Mouse (Mus musculus) testis, adult 2 months (tissue): ENCODE results near the gene Atxn2. TPM values are rescaled to one million over a fixed set of nuclear protein-coding genes. Genes with fewer than 3 reads are reported as not detected.
A peak's percentile ranks its signal among the peaks of the same experiment; 100 is the strongest.

Experiments used
- H3K27ac ChIP-seq: fragments of 200-500 bp; 2 replicates; pipeline ENCODE4 v1.5.1; 2012; ENCODE audit warnings: low read depth, low read length; ENCODE audit not compliant: control insufficient read depth, insufficient read depth
- H3K27me3 ChIP-seq: fragments of 200-500 bp; 2 replicates; pipeline ENCODE4 v1.6.1; 2012; ENCODE audit warnings: mild to moderate bottlenecking, low read length, moderate library complexity; ENCODE audit not compliant: control insufficient read depth, insufficient read depth
- H3K36me3 ChIP-seq: fragments of 200-500 bp; 2 replicates; pipeline ENCODE4 v1.6.1; 2012; ENCODE audit warnings: mild to moderate bottlenecking, low read length; ENCODE audit not compliant: control insufficient read depth, insufficient read depth
- H3K4me1 ChIP-seq: fragments of 200-500 bp; 2 replicates; pipeline ENCODE4 v1.6.1; 2012; ENCODE audit warnings: low read length; ENCODE audit not compliant: control insufficient read depth, insufficient read depth
- H3K4me3 ChIP-seq: fragments of 200-500 bp; 2 replicates; pipeline ENCODE4 v1.5.1; 2012; ENCODE audit warnings: low read depth, mild to moderate bottlenecking, low read length, moderate library complexity, mixed read lengths; ENCODE audit not compliant: control insufficient read depth
- CTCF ChIP-seq: fragments of 200-500 bp; IDR thresholded peaks from 2 replicates; pipeline ENCODE4 v1.5.1; 2012; ENCODE audit warnings: low read depth, mild to moderate bottlenecking, inconsistent platforms, low read length, moderate library complexity; ENCODE audit not compliant: control insufficient read depth, insufficient read depth, insufficient replicate concordance
- POLR2A ChIP-seq: fragments of 200-500 bp; IDR thresholded peaks from 2 replicates; pipeline ENCODE4 v1.6.1; 2012; ENCODE audit warnings: low read depth, mild to moderate bottlenecking, inconsistent platforms, low read length, moderate library complexity; ENCODE audit not compliant: control insufficient read depth
- polyA plus RNA-seq: library from polyadenylated mRNA; depleted of rRNA; stranded (reverse); fragments of >200 nt; gene quantifications from 2 replicates; pipeline ENCODE4 v1.2.3, GENCODE M21; 2012

Gene Atxn2
- polyA plus RNA-seq, 1 experiment = 166 TPM

- TF ChIP-seq CTCF (no peak), POLR2A (no peak)
- Histone ChIP-seq H3K4me3 (peak overlapping the region; percentile 48), H3K4me1 (peaks cover 44% of the 10 kb centered on the region), H3K27me3 (no peaks in the 10 kb centered on the region), H3K27ac (no peak overlapping the region; the same call in 1 of the 2 replicates), H3K36me3 (no peaks in the 10 kb centered on the region)
Observed at GRCm38 (mm10) chr5:121833159-121833558, 122.0 kb downstream of the Atxn2 start.

GRCm38 (mm10) chr5:121833572-121834240 is 122.6 kb downstream of the Atxn2 start:
- H3K36me3 ChIP-seq = no peaks in the 10 kb centered on the region
- peak overlapping the region; percentile 99 for H3K4me3 ChIP-seq
- no peak for TF ChIP-seq CTCF
- TF ChIP-seq POLR2A = no peak
- peaks cover 47% of the 10 kb centered on the region for H3K4me1 ChIP-seq
- H3K27me3 ChIP-seq = no peaks in the 10 kb centered on the region
- no peak overlapping the region; the same call in 1 of the 2 replicates for H3K27ac ChIP-seq

- H3K4me3 ChIP-seq = peak overlapping the region; percentile 99
- H3K27me3 ChIP-seq = no peaks in the 10 kb centered on the region
- H3K27ac ChIP-seq = no peak overlapping the region; the same call in 1 of the 2 replicates
- no peaks in the 10 kb centered on the region for H3K36me3 ChIP-seq
- peaks cover 46% of the 10 kb centered on the region for H3K4me1 ChIP-seq
- 0 out of 2 replicates have a peak, but pooled peaks have one; percentile 31 for TF ChIP-seq POLR2A
- no peak for TF ChIP-seq CTCF
Observed at GRCm38 (mm10) chr5:121834241-121834606, 123.1 kb downstream of the Atxn2 start.

- Histone ChIP-seq H3K4me3 (peak overlapping the region; percentile 99), H3K27me3 (no peaks in the 10 kb centered on the region), H3K27ac (peak overlapping the region; percentile 59; the same call in 1 of the 2 replicates), H3K4me1 (peaks cover 46% of the 10 kb centered on the region), H3K36me3 (no peaks in the 10 kb centered on the region)
- TF ChIP-seq POLR2A (0 out of 2 replicates have a peak, but pooled peaks have one; percentile 13), CTCF (no peak)
Observed at GRCm38 (mm10) chr5:121834991-121835747, 124.0 kb downstream of the Atxn2 start.

GRCm38 (mm10) chr5:121835949-121836691 is 125.0 kb downstream of the Atxn2 start:
- Histone ChIP-seq H3K27me3 (no peaks in the 10 kb centered on the region), H3K4me1 (peaks cover 46% of the 10 kb centered on the region)

GRCm38 (mm10) chr5:121836692-121837415 is 125.7 kb downstream of the Atxn2 start:
- peaks cover 44% of the 10 kb centered on the region for H3K4me1 ChIP-seq
- H3K27ac ChIP-seq = peak overlapping the region; percentile 97
- peak overlapping the region; percentile 99 for H3K4me3 ChIP-seq
- TF ChIP-seq POLR2A = peak; percentile 83
- TF ChIP-seq CTCF = no peak
- H3K27me3 ChIP-seq = no peaks in the 10 kb centered on the region
- H3K36me3 ChIP-seq = no peaks in the 10 kb centered on the region

More at GRCm38 (mm10) chr5:121835949-121836691, 125.0 kb downstream of the Atxn2 start:
- Histone ChIP-seq H3K36me3 (no peaks in the 10 kb centered on the region), H3K4me3 (peak overlapping the region; percentile 99), H3K27ac (peak overlapping the region; percentile 97)
- TF ChIP-seq CTCF (no peak), POLR2A (no peak)
